ENCODE assay signal across 8 mouse cellular contexts in the genomic region with DNA sequence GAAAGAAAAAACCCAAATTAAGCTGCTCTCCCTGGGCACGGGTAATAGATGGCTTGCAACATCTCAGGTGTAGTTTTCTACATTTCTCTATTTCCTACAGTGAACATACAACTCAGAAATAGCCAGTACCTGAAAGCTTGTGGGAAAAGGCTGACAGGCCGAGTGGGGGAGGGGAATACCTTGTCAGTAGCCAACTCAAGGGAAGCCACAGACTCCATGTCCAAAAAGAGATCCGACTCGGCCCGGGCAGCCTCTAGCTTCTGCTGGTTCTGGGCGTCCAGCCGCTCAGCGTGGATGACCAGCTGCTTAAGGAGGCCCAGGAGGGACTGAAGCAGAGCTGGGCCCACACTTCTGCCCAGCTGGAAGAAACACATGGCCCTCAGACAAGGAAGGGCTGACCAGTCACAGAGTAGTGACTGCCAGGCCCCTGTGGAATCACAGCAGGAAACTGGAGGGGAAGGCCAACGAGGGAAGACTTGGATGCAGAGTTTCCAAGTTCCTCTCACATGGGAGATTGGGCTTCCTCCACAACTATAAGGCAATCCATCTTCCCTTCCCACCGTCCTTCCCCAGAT. TPM values are rescaled to one million over a fixed set of nuclear protein-coding genes. Genes with fewer than 3 reads are reported as not detected.
"Had no signal": no experiment of that assay in that cellular context is flagged by ENCODE, and none has a peak within 500 bp of the region (broad histone marks: within the 10 kb centered on the region; RNA-seq: fewer than 3 reads in every experiment).

No protein-coding gene starts in this region.

- DNase-seq: kidney, adult 8-10 months; lung, adult 2 months; lung, postnatal 36 days; retina, postnatal 1 day; right cerebral cortex, postnatal 4 days; thymus, adult 2 months; thymus, postnatal 25 days had no signal

RNA-seq across cellular contexts. Expression of gene Eva1c, which starts 50.5 kb away (rescaled TPM):
- total RNA-seq: megakaryocyte progenitor cell, adult 5-6 weeks had no signal
